Mouse (Mus musculus) megakaryocyte, embryonic 14.5 days (primary cell): ENCODE results near the gene Olfr1371. TPM values are rescaled to one million over a fixed set of nuclear protein-coding genes. Genes with fewer than 3 reads are reported as not detected.

Experiments
- H3K27me3 ChIP-seq: replicated peaks from 2 replicates; pipeline ENCODE3; 2012; ENCODE audit warnings: inconsistent platforms
- H3K36me3 ChIP-seq: replicated peaks from 2 replicates; pipeline ENCODE3; 2012; ENCODE audit warnings: low read length, inconsistent platforms, mixed read lengths
- H3K4me1 ChIP-seq: 2 replicates; pipeline ENCODE4 v1.6.1; 2012; ENCODE audit warnings: inconsistent platforms
- H3K4me3 ChIP-seq: replicated peaks from 2 replicates; pipeline ENCODE3; 2012; ENCODE audit warnings: moderate library complexity, mild to moderate bottlenecking, inconsistent platforms
- H3K9me3 ChIP-seq: 2 replicates; pipeline ENCODE4 v1.6.1; 2012; ENCODE audit warnings: inconsistent platforms
- FLI1 ChIP-seq: IDR thresholded peaks from 2 replicates; pipeline ENCODE4 v1.6.1; 2012; ENCODE audit warnings: low read length, inconsistent platforms, mixed read lengths
- GATA1 ChIP-seq: IDR thresholded peaks from 3 replicates; pipeline ENCODE4 v1.6.1; 2012; ENCODE audit warnings: mixed read lengths, low read length, inconsistent platforms, borderline replicate concordance
- polyA plus RNA-seq: library from polyadenylated mRNA; stranded (reverse); fragments of >175 nt; gene quantifications from 2 replicates; pipeline ENCODE4 v1.2.3, GENCODE M21; 2012; ENCODE audit warnings: low replicate concordance; ENCODE audit not compliant: insufficient read depth

Gene Olfr1371
- polyA plus RNA-seq, 1 experiment: not detected

DNA sequence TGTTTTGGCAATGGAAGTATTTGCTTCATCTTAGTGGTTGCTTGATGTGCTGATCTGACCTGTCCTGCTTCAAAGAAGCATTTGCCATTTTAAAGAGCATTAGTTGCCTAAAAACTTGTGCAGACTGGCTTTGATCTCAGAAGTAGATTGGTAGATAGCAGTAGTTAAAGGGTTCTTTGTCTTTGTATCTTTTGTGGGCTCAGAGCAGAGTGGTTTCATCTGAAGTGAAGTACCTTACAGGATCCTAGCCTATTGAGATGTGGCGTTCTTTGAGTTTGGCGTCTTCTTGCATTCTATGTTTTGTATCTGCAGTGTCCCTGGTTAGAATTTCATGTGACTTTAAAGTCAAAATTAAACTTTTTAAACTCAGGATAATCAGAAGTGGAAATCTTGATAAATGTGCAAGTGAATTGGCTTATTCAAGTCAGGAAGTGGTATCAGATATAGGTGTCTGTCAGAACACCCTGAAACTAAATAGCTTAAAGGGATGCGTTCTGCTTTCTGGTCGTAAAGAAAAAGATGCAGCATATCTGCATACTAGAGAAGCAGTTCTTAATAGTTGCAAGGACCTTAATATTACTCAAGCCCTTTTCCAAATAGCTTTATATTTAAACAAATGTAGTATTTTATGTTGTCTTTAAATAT is 27.2 kb upstream of the Olfr1371 start:
- H3K4me3 ChIP-seq: no peak overlapping the region
- H3K27me3 ChIP-seq: no peaks in the 10 kb centered on the region
- peaks cover 93% of the 10 kb centered on the region for H3K36me3 ChIP-seq
- peaks cover 3% of the 10 kb centered on the region; the same call in 1 of the 2 replicates for H3K4me1 ChIP-seq
- no peaks in the 10 kb centered on the region for H3K9me3 ChIP-seq
- no peak for TF ChIP-seq FLI1
- TF ChIP-seq GATA1: no peak

DNA sequence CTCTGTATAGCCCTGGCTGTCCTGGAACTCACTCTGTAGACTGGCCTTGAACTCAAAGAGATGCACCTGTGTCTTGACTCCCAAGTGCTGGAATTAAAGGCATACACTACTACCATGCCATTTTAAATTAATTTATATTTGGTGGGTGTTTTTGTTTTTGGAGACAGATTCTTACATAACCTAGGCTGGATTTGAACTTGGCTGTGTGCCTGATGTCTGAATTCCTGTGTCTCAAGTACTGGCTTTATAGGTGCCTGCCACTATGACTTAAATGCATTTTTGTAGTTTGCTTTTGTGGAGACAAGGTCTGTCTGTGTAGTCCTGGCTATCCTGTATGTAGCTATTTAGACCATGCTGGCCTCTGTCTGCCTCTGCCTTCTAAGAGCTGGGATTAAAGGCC is 20.7 kb upstream of the Olfr1371 start:
- H3K36me3 ChIP-seq: peaks cover 48% of the 10 kb centered on the region
- H3K9me3 ChIP-seq: no peaks in the 10 kb centered on the region
- TF ChIP-seq FLI1: no peak
- no peak for TF ChIP-seq GATA1
- peaks cover 25% of the 10 kb centered on the region for H3K4me1 ChIP-seq
- no peaks in the 10 kb centered on the region for H3K27me3 ChIP-seq
- no peak overlapping the region for H3K4me3 ChIP-seq

GRCm38 (mm10) chr11:52233906-52234305 is 20.1 kb upstream of the Olfr1371 start:
- peak overlapping the region; percentile 80 for H3K4me3 ChIP-seq
- TF ChIP-seq FLI1 (no peak), GATA1 (no peak)
- peaks cover 24% of the 10 kb centered on the region for H3K4me1 ChIP-seq
- H3K27me3 ChIP-seq: no peaks in the 10 kb centered on the region
- peaks cover 44% of the 10 kb centered on the region for H3K36me3 ChIP-seq
- no peaks in the 10 kb centered on the region for H3K9me3 ChIP-seq

- Histone ChIP-seq H3K4me3 (peak overlapping the region; percentile 98), H3K36me3 (peaks cover 36% of the 10 kb centered on the region), H3K9me3 (no peaks in the 10 kb centered on the region), H3K4me1 (peaks cover 24% of the 10 kb centered on the region), H3K27me3 (no peaks in the 10 kb centered on the region)
- TF ChIP-seq FLI1: no peak
- no peak for TF ChIP-seq GATA1
Observed at GRCm38 (mm10) chr11:52233043-52233653, 19.4 kb upstream of the Olfr1371 start.

GRCm38 (mm10) chr11:52231606-52232541 is 18.1 kb upstream of the Olfr1371 start, which contains the start of gene Skp1a:
Gene Skp1a, plus strand, starts transcription at chr11:52231995.
- Histone ChIP-seq H3K27me3 (no peaks in the 10 kb centered on the region), H3K4me1 (peaks cover 35% of the 10 kb centered on the region), H3K36me3 (peaks cover 23% of the 10 kb centered on the region), H3K4me3 (peak within 1 kb of the TSS; percentile 98), H3K9me3 (no peaks in the 10 kb centered on the region)
- TF ChIP-seq FLI1: no peak

- Histone ChIP-seq H3K9me3 (no peaks in the 10 kb centered on the region), H3K36me3 (peaks cover 11% of the 10 kb centered on the region), H3K4me1 (peaks cover 35% of the 10 kb centered on the region), H3K27me3 (no peaks in the 10 kb centered on the region), H3K4me3 (peak overlapping the region; percentile 98)
- TF ChIP-seq FLI1: no peak
Observed at GRCm38 (mm10) chr11:52230694-52231093, 16.9 kb upstream of the Olfr1371 start.

DNA sequence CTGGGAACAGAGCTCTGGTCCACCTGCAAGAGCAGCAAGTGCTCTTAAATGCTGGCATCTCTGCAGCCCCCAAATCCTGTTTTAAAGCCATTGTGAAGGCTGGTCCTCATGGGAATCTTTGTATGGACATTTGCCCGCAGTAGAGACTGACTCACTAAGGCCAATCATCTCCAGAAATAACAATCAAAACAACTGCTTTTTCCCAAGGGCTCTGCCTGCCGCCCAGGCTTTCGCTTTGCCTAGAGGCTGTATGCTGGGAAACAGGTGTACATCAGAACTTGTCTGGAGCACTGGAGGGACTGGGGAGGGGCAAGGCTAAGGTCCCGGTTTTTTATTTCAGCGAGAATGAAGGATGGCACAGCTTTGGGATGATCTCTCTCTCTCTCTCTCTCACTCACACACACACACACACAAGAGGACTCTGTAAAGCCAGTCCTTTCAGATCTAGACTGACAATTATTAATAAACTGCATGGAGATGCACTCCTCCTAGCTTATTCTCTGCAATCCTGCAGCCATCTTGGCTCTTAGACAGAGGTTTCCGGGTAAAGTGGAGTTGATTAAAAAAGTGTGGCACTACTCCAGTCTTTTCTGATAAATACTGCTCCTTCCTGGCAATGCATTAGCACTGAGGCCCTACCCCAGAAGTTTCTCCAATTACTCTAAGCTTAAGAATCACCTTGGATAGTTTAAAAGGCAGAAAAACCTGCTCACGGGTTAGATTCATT is 15.1 kb upstream of the Olfr1371 start:
- Histone ChIP-seq H3K4me3 (no peak overlapping the region), H3K27me3 (peaks cover 8% of the 10 kb centered on the region), H3K4me1 (peaks cover 31% of the 10 kb centered on the region), H3K36me3 (no peaks in the 10 kb centered on the region), H3K9me3 (no peaks in the 10 kb centered on the region)
- TF ChIP-seq FLI1 (no peak), GATA1 (no peak)

GRCm38 (mm10) chr11:52227466-52228226 is 13.9 kb upstream of the Olfr1371 start:
- H3K36me3 ChIP-seq: no peaks in the 10 kb centered on the region
- TF ChIP-seq FLI1 (no peak), GATA1 (no peak)
- no peaks in the 10 kb centered on the region for H3K9me3 ChIP-seq
- H3K4me1 ChIP-seq: peaks cover 31% of the 10 kb centered on the region
- no peak overlapping the region for H3K4me3 ChIP-seq
- peaks cover 10% of the 10 kb centered on the region for H3K27me3 ChIP-seq

GRCm38 (mm10) chr11:52227053-52227452 is 13.3 kb upstream of the Olfr1371 start:
- no peaks in the 10 kb centered on the region for H3K9me3 ChIP-seq
- peaks cover 31% of the 10 kb centered on the region for H3K4me1 ChIP-seq
- peaks cover 10% of the 10 kb centered on the region for H3K27me3 ChIP-seq
- H3K4me3 ChIP-seq: no peak overlapping the region
- H3K36me3 ChIP-seq: no peaks in the 10 kb centered on the region
- TF ChIP-seq GATA1: no peak
- TF ChIP-seq FLI1: no peak
